Mouse (Mus musculus) hindbrain, embryonic 16.5 days (tissue): ENCODE data around the gene Ankfn1. TPM values are rescaled to one million over a fixed set of nuclear protein-coding genes. Genes with fewer than 3 reads are reported as not detected.

Experiments
- ATAC-seq: fragments of 200-750 bp; cut with Nextera tagmentation; 2 replicates; pipeline ENCODE4 v1.8.0; 2017; ENCODE audit warnings: moderate TSS enrichment, moderate library complexity
- H3K27ac ChIP-seq: fragments of 300-500 bp; sonication (generic); 2 replicates; pipeline ENCODE4 v1.5.1; 2014; ENCODE audit warnings: low read depth, mild to moderate bottlenecking, control low read depth, low read length, moderate library complexity
- H3K27me3 ChIP-seq: fragments of 300-500 bp; sonication (generic); replicated peaks from 2 replicates; pipeline ENCODE4 v1.6.1; 2014; ENCODE audit warnings: low read length; ENCODE audit not compliant: control insufficient read depth, insufficient read depth
- H3K36me3 ChIP-seq: fragments of 300-500 bp; sonication (generic); 2 replicates; pipeline ENCODE4 v1.6.1; 2014; ENCODE audit warnings: mild to moderate bottlenecking, low read length, moderate library complexity, mixed read lengths; ENCODE audit not compliant: control insufficient read depth, insufficient read depth
- H3K4me1 ChIP-seq: fragments of 300-500 bp; sonication (generic); 2 replicates; pipeline ENCODE4 v1.6.1; 2014; ENCODE audit warnings: low read depth, low read length; ENCODE audit not compliant: control insufficient read depth, insufficient read depth
- H3K4me2 ChIP-seq: fragments of 300-500 bp; sonication (generic); 2 replicates; pipeline ENCODE4 v1.6.1; 2014; ENCODE audit warnings: mild to moderate bottlenecking, low read length, control low read depth, moderate library complexity
- H3K4me3 ChIP-seq: fragments of 300-500 bp; sonication (generic); 2 replicates; pipeline ENCODE4 v1.5.1; 2014; ENCODE audit warnings: mild to moderate bottlenecking, low read length, control low read depth, moderate library complexity
- H3K9ac ChIP-seq: fragments of 300-500 bp; sonication (generic); 2 replicates; pipeline ENCODE4 v1.6.1; 2014; ENCODE audit warnings: low read depth, mild to moderate bottlenecking, control low read depth, low read length, moderate library complexity
- H3K9me3 ChIP-seq: fragments of 300-500 bp; sonication (generic); 2 replicates; pipeline ENCODE4 v1.6.1; 2014; ENCODE audit warnings: mild to moderate bottlenecking, low read length, moderate library complexity; ENCODE audit not compliant: control insufficient read depth
- WGBS: fragments of 180-500 bp; shearing (Covaris S2); extraction: QIAGEN DNeasy Blood & Tissue Kit; methylation state at CpG from one replicate; pipeline ENCODE4 v1.1.7; 2014; 5-methylcytosine and 5-hydroxymethylcytosine counted together
- polyA plus RNA-seq: library from polyadenylated mRNA; unstranded; fragments of >200 nt; fragmentation: Nextera tagmentation; extraction: Ambion mirVana; gene quantifications from 2 replicates; pipeline ENCODE4 v1.2.1, GENCODE M21; 2015

Ankfn1 gene
- polyA plus RNA-seq, 1 experiment from 2014 or later, result 4.3 TPM

DNA sequence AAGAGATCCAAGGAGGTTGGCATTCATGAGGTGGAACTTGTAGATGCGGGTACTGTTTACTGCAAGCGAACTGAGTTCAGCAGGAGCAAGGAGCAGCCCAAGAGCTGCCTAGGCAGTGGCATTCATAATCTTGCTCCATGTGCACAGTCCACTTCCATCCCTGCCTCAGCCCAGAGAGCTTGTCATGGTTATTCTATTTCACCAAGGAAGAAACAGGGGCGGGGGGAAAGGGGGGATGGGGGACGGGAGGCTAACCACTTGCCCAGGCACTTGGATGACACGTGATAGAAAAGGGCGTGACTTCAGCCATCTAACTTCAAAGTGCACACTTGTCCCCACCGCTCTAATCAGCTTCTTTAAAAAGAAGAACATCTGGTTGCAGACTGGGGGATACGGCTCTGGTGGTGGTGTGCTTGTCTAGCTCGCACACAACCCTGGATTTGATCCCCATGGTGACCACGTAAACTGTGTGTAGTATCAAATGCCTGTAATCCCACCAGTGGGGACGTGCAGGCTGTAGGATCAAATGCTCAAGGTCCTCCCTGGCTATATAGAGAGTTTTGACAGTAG lies 203.1 kb downstream of the Ankfn1 start:
- Histone ChIP-seq H3K27me3 (no peaks in the 10 kb centered on the region), H3K9ac (no peak overlapping the region), H3K27ac (no peak overlapping the region), H3K4me1 (no peaks in the 10 kb centered on the region), H3K9me3 (no peaks in the 10 kb centered on the region), H3K36me3 (no peaks in the 10 kb centered on the region), H3K4me2 (no peak overlapping the region), H3K4me3 (no peak overlapping the region)
- WGBS, result 78% methylated on average over 11 of the region's 11 CpGs
- no peak for ATAC-seq

DNA sequence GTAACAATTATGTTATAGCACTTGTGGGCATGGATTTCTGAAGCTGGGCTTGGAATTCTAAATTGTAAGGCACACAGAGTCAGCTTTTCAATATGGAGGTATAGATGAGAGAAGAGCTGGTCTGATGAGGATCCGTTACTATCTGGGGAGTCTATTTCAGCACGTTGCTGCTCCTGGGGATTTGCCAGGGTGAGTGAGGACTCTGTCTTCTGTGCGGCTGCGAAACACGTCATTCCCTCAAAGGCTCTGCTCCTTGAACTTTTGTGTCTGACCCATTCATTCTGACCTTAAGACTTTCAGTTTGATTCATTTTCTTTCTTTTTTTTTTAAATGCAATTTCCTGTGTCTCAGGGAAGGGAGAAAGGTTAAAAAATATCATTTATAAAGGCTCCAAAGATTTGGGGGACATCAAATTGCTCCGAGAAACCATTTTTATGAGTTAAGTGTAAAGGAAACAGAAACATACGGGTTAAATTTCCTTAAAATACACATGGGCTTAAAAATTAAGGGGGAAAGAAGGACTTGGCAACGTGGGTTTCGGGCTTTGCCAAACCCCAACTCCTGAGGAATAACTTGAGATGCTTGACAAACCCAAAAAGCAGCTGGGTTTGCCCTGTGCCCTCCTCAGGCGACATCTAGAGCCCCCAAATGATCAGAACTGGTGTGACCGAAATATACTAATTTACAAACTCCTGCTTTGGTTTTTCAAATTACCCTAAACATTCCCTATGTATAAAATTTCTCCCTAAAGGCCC lies 207.9 kb downstream of the Ankfn1 start:
- Histone ChIP-seq H3K27me3 (no peaks in the 10 kb centered on the region), H3K4me3 (no peak overlapping the region), H3K4me1 (no peaks in the 10 kb centered on the region), H3K27ac (no peak overlapping the region), H3K4me2 (no peak overlapping the region), H3K9ac (no peak overlapping the region), H3K9me3 (no peaks in the 10 kb centered on the region), H3K36me3 (no peaks in the 10 kb centered on the region)
- ATAC-seq, result no peak
- WGBS, result 75% methylated on average over 11 of the region's 11 CpGs

DNA sequence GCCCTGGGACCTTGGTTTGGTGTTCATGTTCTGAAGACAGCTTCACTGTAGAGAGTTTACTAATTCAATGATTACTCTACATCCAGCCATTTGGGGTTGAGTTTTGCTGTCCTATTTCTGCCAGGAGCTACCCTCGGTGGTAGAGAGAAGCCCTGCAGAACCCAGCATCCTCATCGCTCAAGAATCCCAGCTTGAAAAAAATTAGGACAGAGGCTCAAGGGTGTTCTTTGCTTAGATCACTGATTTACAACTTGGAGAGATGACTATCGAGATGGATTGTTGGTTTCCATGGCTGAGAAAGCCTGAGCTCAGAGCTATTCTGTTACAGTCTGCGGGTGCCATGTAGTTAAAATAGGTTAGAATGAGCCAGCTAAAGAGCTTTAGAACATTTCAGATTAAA lies 209.2 kb downstream of the Ankfn1 start:
- Histone ChIP-seq H3K4me1 (no peaks in the 10 kb centered on the region), H3K36me3 (no peaks in the 10 kb centered on the region), H3K4me3 (no peak overlapping the region), H3K9me3 (no peaks in the 10 kb centered on the region), H3K4me2 (no peak overlapping the region), H3K27me3 (no peaks in the 10 kb centered on the region), H3K27ac (no peak overlapping the region), H3K9ac (no peak overlapping the region)
- WGBS, result 91% methylated on average over 4 of the region's 4 CpGs
- ATAC-seq, result no peak

DNA sequence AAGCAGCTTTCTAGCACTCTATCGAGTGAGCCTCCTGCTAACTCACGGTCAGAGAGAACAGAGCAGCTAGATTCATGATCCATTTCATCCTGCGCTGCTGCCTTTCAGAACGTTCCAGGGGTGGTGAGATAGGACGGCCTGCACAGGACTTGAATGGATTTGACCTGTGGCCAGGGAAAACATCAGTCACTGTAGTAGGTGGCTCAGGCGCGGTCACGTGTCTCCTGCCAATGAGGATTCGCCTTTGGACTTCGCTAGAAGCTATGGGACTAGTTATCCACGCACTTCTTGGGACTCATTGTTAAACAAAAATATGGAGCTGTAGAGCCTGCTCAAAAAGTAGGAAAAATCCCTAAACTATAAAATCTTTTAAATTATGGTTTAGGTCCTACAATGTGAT lies 226.0 kb downstream of the Ankfn1 start:
- H3K36me3 ChIP-seq, result no peaks in the 10 kb centered on the region
- WGBS, result 86% methylated on average over 11 of the region's 11 CpGs
- no peaks in the 10 kb centered on the region for H3K27me3 ChIP-seq
- H3K4me3 ChIP-seq, result no peak overlapping the region
- H3K9ac ChIP-seq, result no peak overlapping the region
- no peak overlapping the region for H3K27ac ChIP-seq
- ATAC-seq, result no peak
- no peaks in the 10 kb centered on the region for H3K4me1 ChIP-seq
- no peak overlapping the region for H3K4me2 ChIP-seq
- no peaks in the 10 kb centered on the region for H3K9me3 ChIP-seq

DNA sequence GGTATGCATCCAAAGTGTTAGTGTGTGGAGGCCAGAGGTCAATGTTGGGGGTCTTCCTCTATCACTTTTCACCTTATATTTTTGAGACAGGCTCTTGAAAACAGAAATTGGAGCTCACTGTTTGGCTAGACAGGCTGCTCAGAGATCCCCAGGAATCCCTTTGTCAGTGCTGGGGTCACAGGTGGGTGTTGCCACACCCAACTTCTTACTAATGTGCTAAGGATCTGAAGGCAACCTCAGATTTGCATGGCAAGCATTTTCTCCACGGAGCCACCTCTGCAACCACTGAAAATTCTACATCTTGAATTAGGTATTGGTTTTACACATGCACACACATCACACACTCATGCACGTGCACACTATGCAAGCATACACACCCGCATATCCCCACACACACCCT lies 226.5 kb downstream of the Ankfn1 start:
- Histone ChIP-seq H3K27ac (no peak overlapping the region), H3K9me3 (no peaks in the 10 kb centered on the region), H3K36me3 (no peaks in the 10 kb centered on the region), H3K9ac (no peak overlapping the region), H3K4me3 (no peak overlapping the region), H3K4me2 (no peak overlapping the region), H3K27me3 (no peaks in the 10 kb centered on the region), H3K4me1 (no peaks in the 10 kb centered on the region)
- 86% methylated on average over 3 of the region's 3 CpGs for WGBS
- no peak for ATAC-seq

DNA sequence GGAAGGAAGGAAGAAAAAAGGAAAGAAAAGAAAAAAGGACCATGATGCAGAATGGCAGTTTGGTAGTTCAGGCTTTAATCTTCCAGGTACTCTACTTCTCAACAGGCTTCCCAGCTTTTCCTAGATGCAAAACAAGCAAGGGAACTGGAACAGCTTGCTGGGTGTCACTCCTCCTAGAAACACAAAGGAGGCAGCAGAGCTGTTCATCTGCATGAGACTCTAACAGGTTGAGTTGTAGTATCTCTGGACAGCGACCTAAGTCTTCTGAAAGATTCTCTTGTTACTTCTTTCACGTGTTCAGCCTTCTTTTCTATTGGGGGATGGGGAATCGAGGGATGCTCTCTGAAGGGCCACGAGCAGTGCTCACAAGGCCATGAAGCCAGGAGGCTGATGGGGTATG lies 228.7 kb downstream of the Ankfn1 start:
- H3K9ac ChIP-seq, result no peak overlapping the region
- H3K27me3 ChIP-seq, result no peaks in the 10 kb centered on the region
- WGBS, result 54% methylated on average over 4 of the region's 4 CpGs
- H3K4me3 ChIP-seq, result no peak overlapping the region
- H3K4me2 ChIP-seq, result no peak overlapping the region
- no peak overlapping the region for H3K27ac ChIP-seq
- H3K4me1 ChIP-seq, result peaks cover 7% of the 10 kb centered on the region
- ATAC-seq, result no peak
- no peaks in the 10 kb centered on the region for H3K9me3 ChIP-seq
- H3K36me3 ChIP-seq, result no peaks in the 10 kb centered on the region

DNA sequence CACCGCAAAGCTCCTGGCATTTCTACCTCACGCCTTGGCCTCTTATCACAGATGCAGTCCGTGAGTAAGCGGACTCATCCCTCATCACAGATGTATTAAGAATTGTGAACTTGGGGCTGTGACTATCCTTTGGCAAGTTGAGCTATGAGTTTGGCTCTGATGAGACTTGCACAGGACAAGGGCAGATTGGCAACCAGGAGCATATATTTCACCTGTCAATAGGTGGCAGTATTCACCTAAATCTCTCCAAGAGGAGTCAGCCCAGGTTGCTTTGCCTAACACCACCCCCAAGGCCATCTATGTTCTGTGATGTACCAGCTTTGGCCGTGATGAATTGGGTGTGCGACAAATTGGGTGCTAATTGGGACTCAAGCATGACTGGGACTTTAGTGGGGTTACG lies 231.3 kb downstream of the Ankfn1 start:
- Histone ChIP-seq H3K4me3 (no peak overlapping the region), H3K4me1 (peaks cover 7% of the 10 kb centered on the region), H3K9ac (no peak overlapping the region), H3K9me3 (peaks cover 4% of the 10 kb centered on the region), H3K4me2 (no peak overlapping the region), H3K27me3 (no peaks in the 10 kb centered on the region), H3K36me3 (no peaks in the 10 kb centered on the region), H3K27ac (no peak overlapping the region)
- peak; percentile 75 for ATAC-seq
- WGBS, result 44% methylated on average over 7 of the region's 7 CpGs

DNA sequence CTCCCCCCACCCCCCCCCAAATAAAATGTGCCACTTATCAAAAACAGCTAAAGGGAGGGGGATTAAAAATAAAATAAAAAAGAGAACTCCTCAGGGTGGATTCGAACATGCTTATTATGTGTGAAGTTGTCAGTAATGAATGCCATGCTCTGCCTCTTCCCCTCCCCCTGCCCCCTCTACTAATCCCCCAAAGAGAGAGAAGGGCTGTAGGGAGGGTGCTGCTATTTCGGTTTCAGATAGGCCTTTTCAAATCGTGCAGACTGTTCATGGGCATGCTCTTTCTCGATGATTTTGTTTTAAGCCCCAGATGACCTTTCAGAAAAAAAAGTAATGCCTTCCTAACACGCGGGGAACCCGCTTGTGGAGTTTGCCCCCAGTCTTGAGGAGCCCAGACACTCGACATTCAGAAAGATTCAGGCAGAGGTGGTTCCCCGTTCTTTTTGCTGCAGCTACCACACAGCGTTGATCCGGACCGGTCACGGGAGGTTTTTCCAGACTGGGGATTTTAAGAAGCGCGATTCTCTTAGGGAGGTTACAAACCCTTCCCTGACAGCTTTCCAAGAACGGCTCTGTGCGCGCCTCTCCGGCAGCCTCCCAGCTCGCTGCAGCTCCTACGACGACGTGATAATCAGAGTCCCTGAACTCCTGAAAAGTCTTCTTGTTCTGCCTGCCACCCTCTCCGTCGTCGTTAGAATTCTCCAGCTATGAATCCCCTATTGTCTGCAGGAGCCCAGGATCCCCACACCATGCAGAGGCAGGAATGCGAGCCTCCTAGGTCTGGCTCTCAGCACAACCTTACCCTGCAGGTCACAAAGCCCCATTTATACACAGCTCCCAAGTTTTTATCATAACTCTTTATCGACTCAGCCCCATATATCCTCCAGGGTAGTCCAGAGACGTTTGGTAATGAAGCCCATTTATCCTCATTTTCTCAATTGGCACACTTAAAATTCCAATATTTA lies 232.3 kb downstream of the Ankfn1 start:
- H3K4me1 ChIP-seq, result peaks cover 7% of the 10 kb centered on the region
- H3K4me2 ChIP-seq, result peak overlapping the region; percentile 37
- peak overlapping the region; percentile 18; the same call in 1 of the 2 replicates for H3K4me3 ChIP-seq
- peaks cover 4% of the 10 kb centered on the region for H3K9me3 ChIP-seq
- no peaks in the 10 kb centered on the region for H3K27me3 ChIP-seq
- WGBS, result 5% methylated on average over 29 of the region's 29 CpGs
- no peaks in the 10 kb centered on the region for H3K36me3 ChIP-seq
- H3K27ac ChIP-seq, result no peak overlapping the region
- ATAC-seq, result peak; percentile 34; the same call in 1 of the 2 replicates
- H3K9ac ChIP-seq, result peak overlapping the region; percentile 28

DNA sequence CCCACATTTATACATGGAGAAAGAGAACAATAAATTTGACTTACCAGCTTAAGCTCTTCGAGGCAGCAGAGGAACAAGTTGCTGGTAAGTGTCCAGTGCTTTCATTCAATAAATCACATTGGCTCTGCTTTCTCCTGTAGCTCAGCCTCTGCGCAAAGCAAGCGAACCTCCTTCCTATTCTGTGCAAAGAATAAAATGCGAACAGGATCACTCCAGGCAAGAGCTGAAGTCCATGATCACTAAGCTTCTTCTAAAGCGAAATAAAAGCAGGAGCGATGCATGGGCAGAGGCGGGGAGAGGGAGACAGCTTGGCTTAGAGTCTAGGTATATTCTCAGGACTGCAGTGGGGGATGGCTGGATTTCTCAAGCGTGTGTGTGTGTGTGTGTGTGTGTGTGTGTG lies 239.1 kb downstream of the Ankfn1 start:
- no peak overlapping the region for H3K27ac ChIP-seq
- H3K4me2 ChIP-seq, result no peak overlapping the region
- H3K4me3 ChIP-seq, result no peak overlapping the region
- H3K36me3 ChIP-seq, result no peaks in the 10 kb centered on the region
- no peaks in the 10 kb centered on the region for H3K4me1 ChIP-seq
- WGBS, result 63% methylated on average over 7 of the region's 8 CpGs
- no peak for ATAC-seq
- no peaks in the 10 kb centered on the region for H3K27me3 ChIP-seq
- H3K9ac ChIP-seq, result no peak overlapping the region
- peaks cover 4% of the 10 kb centered on the region for H3K9me3 ChIP-seq
